Mouse (Mus musculus) neutrophil, adult 5-6 weeks (primary cell): ENCODE data around the gene Itpr1. TPM values are rescaled to one million over a fixed set of nuclear protein-coding genes. Genes with fewer than 3 reads are reported as not detected.

Source experiments
- ATAC-seq: fragments of 151-379, 151-347 bp; 2 replicates; pipeline ENCODE4 v1.8.0; 2017; ENCODE audit warnings: mild to moderate bottlenecking, moderate TSS enrichment; ENCODE audit not compliant: insufficient number of reproducible peaks, poor library complexity, low FRiP score, severe bottlenecking; ENCODE audit errors: extremely low read depth
- total RNA-seq: library from RNA; stranded (forward); fragments of 200-1000 nt; gene quantifications from 2 replicates; pipeline ENCODE4 v1.2.3, GENCODE M21; 2017

Gene Itpr1
- total RNA-seq, 1 experiment from 2014 or later: 223 TPM

- ATAC-seq: no peak
These were observed 259.9 kb downstream of the Itpr1 start for GRCm38 (mm10) chr6:108472748-108473147.

- ATAC-seq: peak; percentile 69
These were observed 263.9 kb downstream of the Itpr1 start for GRCm38 (mm10) chr6:108476797-108477235.

DNA sequence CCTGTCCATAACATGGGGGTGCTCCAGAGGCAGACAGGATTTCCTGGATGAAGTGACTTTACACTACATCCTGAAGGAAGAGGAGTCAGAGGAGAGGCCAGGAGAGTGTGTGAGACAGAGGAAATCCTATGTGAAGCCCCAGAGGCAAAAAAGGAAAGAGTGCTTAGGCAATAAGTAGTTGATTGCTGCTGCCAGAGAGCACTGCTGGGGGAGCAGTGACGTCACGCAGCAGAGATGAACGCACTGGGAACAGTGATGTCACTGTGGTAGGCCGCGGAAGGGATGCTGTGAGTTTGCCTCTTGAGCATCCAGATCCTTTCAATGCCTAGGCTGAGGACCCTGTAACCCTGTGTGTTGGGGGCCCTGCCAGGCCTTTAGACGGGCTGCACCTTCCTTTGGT lies 264.7 kb downstream of the Itpr1 start:
- peak; percentile 68; the same call in 1 of the 2 replicates for ATAC-seq

DNA sequence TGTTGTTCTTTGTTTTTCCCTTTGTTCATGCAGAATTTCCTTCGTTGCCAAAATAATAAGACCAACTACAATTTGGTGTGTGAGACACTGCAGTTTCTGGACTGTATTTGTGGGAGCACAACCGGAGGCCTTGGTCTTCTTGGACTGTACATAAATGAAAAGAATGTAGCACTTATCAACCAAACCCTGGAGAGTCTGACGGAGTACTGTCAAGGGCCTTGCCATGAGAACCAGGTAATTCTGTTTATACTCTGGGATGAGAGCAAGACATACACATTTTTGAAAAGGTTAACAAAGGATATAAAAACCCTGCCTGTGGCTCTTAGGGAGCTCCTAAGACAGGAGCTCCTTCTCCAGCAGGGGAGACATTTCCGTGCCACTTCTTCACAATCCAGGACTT lies 268.3 kb downstream of the Itpr1 start:
- ATAC-seq: no peak

DNA sequence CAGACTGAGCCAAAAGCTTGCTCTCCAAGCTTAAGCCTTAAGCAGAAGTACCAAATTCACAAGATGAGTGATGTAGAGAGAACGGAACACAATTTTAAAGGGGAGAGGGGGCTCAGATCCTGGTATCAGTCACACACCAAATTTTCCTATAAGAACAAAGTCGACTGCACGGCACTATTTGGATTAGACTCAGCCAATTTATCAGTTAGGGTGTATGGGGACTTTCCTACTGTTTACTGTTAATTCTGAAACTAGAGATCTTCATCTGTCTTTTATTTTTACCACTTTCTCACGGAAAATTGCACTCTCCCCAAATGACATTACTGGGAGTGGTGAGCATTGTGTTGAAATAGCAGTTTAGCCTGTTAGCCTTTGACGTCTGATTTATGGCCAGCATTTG lies 269.6 kb downstream of the Itpr1 start:
- ATAC-seq: no peak

DNA sequence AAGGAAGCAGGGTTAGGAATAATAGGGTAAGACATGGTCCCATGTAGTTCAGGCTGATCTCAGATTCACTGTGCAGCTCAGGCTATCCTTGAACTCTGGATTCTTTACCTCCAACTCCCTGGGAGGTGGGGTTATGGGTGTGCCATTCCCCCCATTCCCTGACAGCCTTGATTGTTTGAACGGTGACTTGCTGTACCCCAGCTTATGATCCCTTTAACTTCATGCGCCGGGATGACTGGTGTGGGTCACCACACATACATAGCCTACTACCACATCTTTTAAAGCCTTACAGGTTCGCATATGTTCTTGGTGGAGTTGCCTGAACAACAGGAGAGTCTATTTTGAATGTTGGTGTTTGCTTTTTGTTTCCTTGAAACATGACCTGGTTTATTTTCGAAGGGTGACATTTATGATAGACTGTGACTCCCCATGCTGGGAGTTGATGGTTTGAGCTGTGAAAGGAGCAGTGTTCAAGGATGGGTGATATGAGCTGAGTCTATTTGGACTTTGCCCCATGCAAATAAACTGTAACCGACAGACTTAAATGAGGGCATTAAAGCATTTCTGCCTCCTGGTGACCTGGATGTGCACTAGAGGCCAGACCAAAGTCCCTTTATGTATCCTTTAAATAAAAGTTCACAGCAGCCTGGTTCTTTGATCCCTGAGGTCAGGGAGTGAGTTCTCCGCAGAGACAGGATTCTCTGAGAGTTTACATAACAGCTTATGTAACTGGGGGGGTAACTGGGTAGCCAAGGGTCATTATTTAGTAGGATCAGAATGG lies 273.5 kb downstream of the Itpr1 start:
- ATAC-seq: no peak

GRCm38 (mm10) chr6:108487300-108487835 lies 274.5 kb downstream of the Itpr1 start:
- ATAC-seq: no peak

DNA sequence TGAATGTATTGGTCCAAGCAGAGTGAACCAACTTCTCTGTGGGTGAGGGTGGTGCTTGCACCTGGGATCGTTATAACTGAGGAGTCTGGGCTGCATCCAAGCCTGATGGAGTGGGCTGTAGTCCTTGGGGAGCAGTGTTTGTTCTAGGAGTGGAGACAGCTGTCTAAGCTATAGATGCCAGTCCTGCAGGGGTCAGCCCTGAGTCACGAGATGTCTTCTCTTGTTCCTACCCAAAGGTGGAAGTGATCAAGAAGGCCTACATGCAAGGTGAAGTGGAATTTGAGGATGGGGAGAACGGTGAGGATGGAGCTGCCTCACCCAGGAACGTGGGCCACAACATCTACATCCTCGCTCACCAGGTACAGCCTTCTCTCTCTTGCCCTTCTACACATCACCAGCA lies 275.4 kb downstream of the Itpr1 start:
- ATAC-seq: peak; percentile 58; the same call in 1 of the 2 replicates

DNA sequence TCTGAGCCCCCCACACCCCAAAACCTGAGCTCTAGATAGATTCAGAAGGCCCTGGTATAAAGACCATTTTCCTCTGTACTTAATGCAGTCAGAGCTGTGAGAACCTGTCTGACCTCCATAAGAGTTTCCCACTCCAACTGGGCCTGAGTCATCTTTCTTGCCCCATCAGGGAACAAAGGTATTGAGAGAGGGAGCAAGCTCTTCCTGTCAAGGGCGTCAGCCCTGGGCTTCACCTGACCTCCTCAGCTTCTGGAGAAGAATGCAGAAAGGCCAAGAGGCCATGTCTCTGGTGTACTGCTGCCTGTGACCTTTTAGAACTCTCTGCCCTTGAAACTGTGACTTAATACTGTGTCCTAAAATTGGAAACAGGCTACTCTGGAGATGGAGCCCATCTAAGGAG lies 279.1 kb downstream of the Itpr1 start:
- ATAC-seq: no peak

DNA sequence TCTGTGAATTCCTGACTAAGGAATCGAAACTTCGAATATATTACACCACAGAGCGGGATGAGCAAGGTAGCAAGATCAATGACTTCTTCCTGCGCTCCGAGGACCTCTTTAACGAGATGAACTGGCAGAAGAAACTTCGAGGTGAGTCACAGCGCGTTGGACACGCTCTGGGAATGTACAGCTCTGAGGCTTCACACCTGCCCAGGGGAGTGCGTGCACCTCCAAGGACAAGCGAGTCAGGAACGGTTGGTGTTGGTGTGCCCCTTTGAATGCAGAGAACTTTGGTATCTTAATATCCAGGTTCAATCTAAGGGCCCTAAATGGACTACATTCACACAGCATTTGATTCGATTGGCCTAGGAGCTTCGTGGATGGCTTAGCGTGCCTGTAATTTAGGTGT lies 280.9 kb downstream of the Itpr1 start:
- ATAC-seq: no peak

DNA sequence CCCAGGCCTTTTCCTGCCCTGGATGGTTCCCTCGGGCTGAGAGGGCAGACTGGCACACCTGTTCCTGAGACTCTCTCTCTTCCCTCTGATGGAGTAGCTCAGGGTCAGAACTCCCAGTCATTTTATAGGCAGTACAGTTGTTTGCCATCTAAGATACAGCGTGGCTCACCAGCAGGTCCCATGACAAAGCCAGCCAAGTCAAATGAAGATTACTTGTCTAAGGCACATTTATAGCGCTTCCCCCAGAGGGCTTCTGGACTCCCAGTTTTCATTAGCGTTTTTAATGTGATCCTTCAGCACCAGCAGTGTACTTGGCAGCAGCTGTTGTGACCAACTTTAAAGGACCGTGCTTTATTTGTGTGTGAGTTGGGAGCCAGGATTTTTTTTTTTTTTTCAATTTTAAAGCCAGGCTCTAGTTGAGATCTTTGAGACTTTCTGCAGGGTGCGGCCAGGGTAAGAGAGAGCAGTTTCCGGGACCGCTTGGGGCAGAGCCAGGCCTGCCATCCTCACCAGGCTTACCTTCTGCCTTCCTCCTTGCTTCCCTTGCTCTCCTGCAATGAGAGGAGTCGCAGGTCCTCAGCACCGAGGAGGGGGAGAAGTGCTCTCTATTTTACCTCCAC lies 281.4 kb downstream of the Itpr1 start:
- ATAC-seq: no peak

DNA sequence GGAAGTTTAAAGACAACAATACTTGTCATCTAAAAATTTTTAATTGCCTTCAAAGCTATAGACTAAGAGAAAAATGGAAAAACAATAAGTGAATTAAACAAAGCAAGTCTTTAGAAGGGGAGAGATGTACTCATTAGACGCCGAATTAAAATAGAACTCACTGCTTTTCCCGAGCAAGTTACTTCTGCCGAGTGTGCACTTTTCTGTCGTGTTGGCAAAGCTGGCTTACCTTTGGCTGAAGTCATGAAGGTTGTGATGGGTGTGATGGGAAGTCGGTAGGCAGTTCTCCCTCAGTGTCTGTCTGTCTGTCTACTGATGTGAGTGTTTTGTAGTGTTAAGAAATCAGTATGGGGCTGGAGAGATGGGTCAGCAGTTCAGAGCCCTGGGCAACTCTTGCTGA lies 282.1 kb downstream of the Itpr1 start:
- ATAC-seq: no peak

GRCm38 (mm10) chr6:108498070-108498469 lies 285.2 kb downstream of the Itpr1 start:
- ATAC-seq: no peak

DNA sequence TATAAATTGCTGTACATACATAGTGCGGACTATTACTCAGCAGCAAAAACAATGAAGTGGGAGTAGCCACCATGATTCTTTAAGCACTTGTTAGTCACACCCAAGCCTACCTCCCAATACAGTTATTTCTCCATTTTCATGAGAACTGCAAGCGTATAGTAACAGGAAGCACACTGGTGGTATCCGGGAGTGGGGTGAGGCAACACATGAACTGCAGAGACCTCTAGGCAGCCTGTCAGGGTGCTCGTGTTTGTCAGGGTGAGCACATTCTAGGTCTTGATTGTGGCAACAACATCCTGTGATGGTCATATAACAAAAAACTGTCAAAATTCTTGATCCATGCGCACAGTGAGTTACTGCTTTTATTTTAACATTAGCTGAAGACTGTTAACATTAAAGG lies 290.8 kb downstream of the Itpr1 start:
- peak; percentile 88 for ATAC-seq

DNA sequence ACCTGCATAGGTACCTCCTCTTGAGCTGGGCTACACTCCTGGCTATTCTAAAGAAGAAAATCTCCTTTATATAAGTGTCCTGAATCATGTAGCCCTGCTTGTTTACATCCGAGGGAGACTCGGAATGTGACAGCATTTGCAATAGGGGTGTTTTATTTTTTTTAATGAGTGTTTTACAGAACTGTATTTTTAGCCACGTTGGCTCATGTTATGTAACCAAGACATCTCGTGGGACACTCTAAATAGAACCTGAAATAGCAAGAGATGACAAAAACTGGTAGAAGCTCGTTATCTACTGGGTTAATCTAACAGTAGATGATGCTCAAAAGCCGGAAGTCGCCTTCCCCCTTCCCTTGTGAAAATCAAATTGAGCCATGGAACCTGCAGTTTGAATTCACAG lies 291.8 kb downstream of the Itpr1 start:
- ATAC-seq: no peak

GRCm38 (mm10) chr6:108506161-108506560 lies 293.3 kb downstream of the Itpr1 start:
- no peak for ATAC-seq

DNA sequence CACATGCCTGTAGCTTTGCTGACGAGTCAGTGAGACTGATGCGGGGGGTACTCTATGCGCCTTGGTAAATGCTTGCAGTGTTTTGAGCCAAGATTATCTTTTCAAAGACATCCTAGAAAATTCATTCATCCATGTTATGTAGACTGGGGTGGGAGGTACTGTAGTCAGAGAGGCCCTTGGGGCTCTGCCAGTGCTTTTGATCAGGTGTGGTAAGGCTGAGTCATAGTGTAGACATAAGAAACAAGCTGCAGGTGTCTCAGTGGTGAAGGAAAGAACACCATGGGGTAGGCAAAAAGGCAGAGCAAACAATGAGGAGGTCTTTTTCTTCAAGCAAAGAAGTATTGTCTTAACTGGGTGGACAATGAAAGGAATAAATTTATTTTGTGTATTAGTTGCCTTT lies 294.4 kb downstream of the Itpr1 start:
- no peak for ATAC-seq

- no peak for ATAC-seq
These were observed 296.4 kb downstream of the Itpr1 start for GRCm38 (mm10) chr6:108509320-108509719.

- no peak for ATAC-seq
These were observed 297.2 kb downstream of the Itpr1 start for GRCm38 (mm10) chr6:108510101-108510500.

GRCm38 (mm10) chr6:108512097-108512496 lies 299.2 kb downstream of the Itpr1 start:
- no peak for ATAC-seq
